Mouse (Mus musculus): ENCODE measurements at regions not wholly inside any gene's neighbourhood (a gene's known extent, or its start where the extent isn't known, plus 50 kb on each side); places are given as distances from the start of the nearest gene placed in this dataset.

DNA sequence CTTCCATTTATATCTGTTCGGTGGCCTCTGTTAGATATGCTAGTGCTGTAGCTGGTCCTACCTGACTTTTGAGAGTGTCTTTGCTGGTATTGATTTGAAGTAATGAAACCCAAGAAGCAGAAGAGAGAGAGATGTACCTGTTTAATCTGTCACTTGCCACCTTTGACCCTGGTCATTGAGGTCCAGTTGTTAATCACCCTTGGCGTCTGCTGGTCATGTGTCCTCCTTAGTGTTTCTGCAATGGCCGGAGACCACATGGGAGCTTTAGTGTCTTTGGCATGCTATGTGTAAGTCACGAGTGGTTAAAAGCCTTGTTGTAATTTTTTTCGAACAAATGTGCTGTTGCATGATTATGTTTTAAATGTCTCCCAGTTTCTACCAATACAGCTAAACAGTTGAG is 193.1 kb downstream of the Dusp6 start:
- Histone ChIP-seq H3K9me3 (replicated peaks) (no peaks in the 10 kb centered on the region), H3K27me3 (no peaks in the 10 kb centered on the region), H3K27ac (no peak overlapping the region), H3K4me3 (replicated peaks) (no peak overlapping the region), H3K36me3 (no peaks in the 10 kb centered on the region), H3K9ac (no peak overlapping the region), H3K4me2 (no peak overlapping the region), H3K4me1 (peaks cover 36% of the 10 kb centered on the region)
- WGBS: 88% methylated on average over 5 of the region's 5 CpGs
- no peak for ATAC-seq (replicated peaks; ENCODE audit: low FRiP score)

DNA sequence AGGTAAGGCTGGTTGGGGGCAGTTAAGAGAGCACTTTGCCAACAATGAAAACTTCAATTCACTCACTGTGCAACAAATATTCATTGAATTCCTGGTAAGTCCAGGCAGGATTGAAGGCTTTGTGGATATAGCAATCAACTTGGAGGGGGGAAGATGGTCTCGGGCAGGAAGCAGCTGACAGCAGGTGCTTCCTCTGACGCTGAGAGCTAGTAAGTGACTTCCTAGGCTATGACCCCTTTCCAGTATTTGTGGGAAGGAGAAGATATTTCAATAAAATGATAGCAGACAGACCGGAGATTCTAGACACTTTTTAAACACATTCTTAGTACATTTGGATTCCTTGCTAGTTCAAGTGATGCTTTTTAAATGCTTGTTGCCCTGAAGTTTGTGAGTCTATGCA is 195.0 kb downstream of the Dusp6 start:
- H3K4me1 ChIP-seq: peaks cover 33% of the 10 kb centered on the region
- H3K4me2 ChIP-seq: no peak overlapping the region
- no peak overlapping the region for H3K9ac ChIP-seq
- H3K9me3 ChIP-seq (replicated peaks): no peaks in the 10 kb centered on the region
- ATAC-seq (replicated peaks; ENCODE audit: low FRiP score): no peak
- H3K36me3 ChIP-seq: no peaks in the 10 kb centered on the region
- whole genome bisulfite sequencing: 65% methylated on average over 3 of the region's 3 CpGs
- H3K27me3 ChIP-seq: no peaks in the 10 kb centered on the region
- peak overlapping the region; percentile 14; the same call in 1 of the 2 replicates for H3K27ac ChIP-seq
- H3K4me3 ChIP-seq (replicated peaks): no peak overlapping the region

DNA sequence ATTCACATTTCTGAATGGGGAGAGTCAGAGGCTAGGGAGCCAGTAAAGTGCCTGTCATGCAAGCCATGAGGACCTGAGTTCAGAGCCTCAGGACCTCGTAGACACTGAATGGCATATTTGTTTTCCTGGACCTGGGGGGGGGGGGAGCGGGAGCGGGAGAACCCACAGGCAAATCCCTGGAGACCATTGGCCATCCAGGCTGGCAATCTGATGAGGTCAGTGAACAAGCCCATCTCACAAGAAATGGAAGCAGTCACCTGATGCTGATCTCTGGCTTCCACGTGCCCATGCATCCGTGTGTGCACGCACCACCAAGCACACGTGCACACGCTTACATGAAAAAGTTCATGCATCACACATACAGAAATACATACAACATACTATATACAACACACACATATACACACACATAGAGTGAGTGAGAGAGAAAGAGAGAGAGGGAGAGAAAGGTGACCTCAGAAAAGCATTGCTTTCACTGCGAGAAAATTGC is 196.2 kb downstream of the Dusp6 start:
- 69% methylated on average over 9 of the region's 9 CpGs for WGBS
- Histone ChIP-seq H3K27ac (peak overlapping the region; percentile 41), H3K4me1 (peaks cover 33% of the 10 kb centered on the region), H3K36me3 (no peaks in the 10 kb centered on the region), H3K9me3 (replicated peaks) (no peaks in the 10 kb centered on the region), H3K9ac (no peak overlapping the region), H3K27me3 (no peaks in the 10 kb centered on the region), H3K4me2 (peak overlapping the region; percentile 41), H3K4me3 (replicated peaks) (no peak overlapping the region)
- no peak for ATAC-seq (replicated peaks; ENCODE audit: low FRiP score)

GRCm38 (mm10) chr10:99459823-99460361 is 196.9 kb downstream of the Dusp6 start:
- 38% methylated on average over 10 of the region's 10 CpGs for WGBS
- H3K4me2 ChIP-seq: peak overlapping the region; percentile 41
- no peak for ATAC-seq (replicated peaks; ENCODE audit: low FRiP score)

DNA sequence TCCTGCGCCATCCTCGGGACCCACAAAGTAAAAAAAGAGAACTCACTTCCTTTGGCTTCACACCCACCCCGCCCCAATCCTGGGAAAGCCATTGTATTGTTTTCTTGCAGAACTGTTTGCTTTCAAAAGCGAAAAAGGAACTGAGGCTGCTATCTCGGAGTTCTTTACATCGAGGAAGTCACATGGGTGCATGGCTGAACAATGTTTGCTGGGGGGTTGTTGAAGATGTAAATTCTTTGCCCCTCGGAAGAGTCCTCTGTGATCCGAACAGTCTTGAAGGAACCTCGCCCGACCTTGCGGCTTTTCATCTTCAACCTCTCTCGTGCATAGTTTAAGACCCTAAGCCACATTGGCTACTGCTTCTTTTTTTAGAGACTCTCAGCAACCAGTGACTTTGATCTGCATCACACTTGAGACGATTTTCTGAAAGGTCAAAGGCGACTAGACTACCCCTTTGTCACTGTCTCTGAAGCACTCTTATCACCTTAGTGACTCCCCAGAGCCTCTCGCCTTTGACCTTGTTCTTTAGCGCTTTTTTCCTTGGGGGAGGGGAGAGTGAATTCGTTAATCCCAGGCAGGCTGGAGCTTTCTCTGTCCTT is 197.9 kb downstream of the Dusp6 start:
- Histone ChIP-seq H3K9ac (peak overlapping the region; percentile 25; the same call in 1 of the 2 replicates), H3K4me1 (peaks cover 33% of the 10 kb centered on the region), H3K27me3 (no peaks in the 10 kb centered on the region), H3K9me3 (replicated peaks) (no peaks in the 10 kb centered on the region), H3K4me3 (replicated peaks) (peak overlapping the region; percentile 41), H3K27ac (peak overlapping the region; percentile 67), H3K36me3 (no peaks in the 10 kb centered on the region), H3K4me2 (peak overlapping the region; percentile 74)
- WGBS: 4% methylated on average over 17 of the region's 17 CpGs
- ATAC-seq (replicated peaks; ENCODE audit: low FRiP score): peak; percentile 54; the same call in 1 of the 2 replicates

More at GRCm38 (mm10) chr10:99459823-99460361, 196.9 kb downstream of the Dusp6 start:
- H3K4me1 ChIP-seq: peaks cover 33% of the 10 kb centered on the region
- peak overlapping the region; percentile 41 for H3K27ac ChIP-seq
- no peaks in the 10 kb centered on the region for H3K9me3 ChIP-seq (replicated peaks)
- H3K9ac ChIP-seq: no peak overlapping the region
- no peaks in the 10 kb centered on the region for H3K27me3 ChIP-seq
- no peaks in the 10 kb centered on the region for H3K36me3 ChIP-seq
- H3K4me3 ChIP-seq (replicated peaks): no peak overlapping the region

- peak overlapping the region; percentile 41 for H3K4me3 ChIP-seq (replicated peaks)
- no peaks in the 10 kb centered on the region for H3K36me3 ChIP-seq
- no peaks in the 10 kb centered on the region for H3K9me3 ChIP-seq (replicated peaks)
- peak overlapping the region; percentile 74 for H3K4me2 ChIP-seq
- peak overlapping the region; percentile 25; the same call in 1 of the 2 replicates for H3K9ac ChIP-seq
- ATAC-seq (replicated peaks; ENCODE audit: low FRiP score): peak; percentile 65
- peaks cover 33% of the 10 kb centered on the region for H3K4me1 ChIP-seq
- peak overlapping the region; percentile 67 for H3K27ac ChIP-seq
- WGBS: 2% methylated on average over 13 of the region's 13 CpGs
- no peaks in the 10 kb centered on the region for H3K27me3 ChIP-seq
Observed at GRCm38 (mm10) chr10:99461446-99461966, 198.5 kb downstream of the Dusp6 start.

DNA sequence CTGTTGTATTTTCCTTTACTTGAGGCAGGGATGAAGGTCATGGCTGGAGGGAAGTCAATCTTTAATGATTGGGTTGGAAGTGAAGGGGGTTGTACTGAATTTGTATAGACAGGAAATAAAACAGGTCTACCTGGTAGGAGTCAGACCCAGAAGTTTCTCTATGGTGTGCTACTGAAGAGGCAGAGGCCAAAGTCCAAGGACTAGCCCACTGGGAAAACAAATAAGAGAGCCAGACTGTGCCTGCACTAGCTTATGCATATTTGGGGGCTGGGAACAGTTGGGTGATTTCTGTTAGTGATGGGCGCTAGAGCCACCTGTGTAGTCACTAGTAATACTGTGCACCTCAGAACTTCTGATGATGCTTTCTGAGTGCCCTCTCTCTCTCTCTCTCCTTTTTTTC is 203.7 kb downstream of the Dusp6 start:
- no peak overlapping the region for H3K4me2 ChIP-seq
- H3K36me3 ChIP-seq: no peaks in the 10 kb centered on the region
- peak overlapping the region; percentile 66; the same call in 1 of the 2 replicates for H3K27ac ChIP-seq
- no peak overlapping the region for H3K4me3 ChIP-seq (replicated peaks)
- H3K4me1 ChIP-seq: peaks cover 7% of the 10 kb centered on the region
- ATAC-seq (replicated peaks; ENCODE audit: low FRiP score): no peak
- no peak overlapping the region for H3K9ac ChIP-seq
- no peaks in the 10 kb centered on the region for H3K27me3 ChIP-seq
- 90% methylated on average over 1 of the region's 1 CpGs for WGBS
- H3K9me3 ChIP-seq (replicated peaks): no peaks in the 10 kb centered on the region

- H3K9ac ChIP-seq: no peak overlapping the region
- H3K27ac ChIP-seq: peak overlapping the region; percentile 66
- no peak overlapping the region for H3K4me3 ChIP-seq (replicated peaks)
- no peak for ATAC-seq (replicated peaks; ENCODE audit: low FRiP score)
- H3K4me1 ChIP-seq: 0 out of 2 replicates have a peak, but pooled peaks cover 4% of the 10 kb centered on the region
- no peak overlapping the region for H3K4me2 ChIP-seq
- no peaks in the 10 kb centered on the region for H3K36me3 ChIP-seq
- 69% methylated on average over 9 of the region's 9 CpGs for WGBS
- no peaks in the 10 kb centered on the region for H3K27me3 ChIP-seq
- no peaks in the 10 kb centered on the region for H3K9me3 ChIP-seq (replicated peaks)
Observed at GRCm38 (mm10) chr10:99467319-99467842, 204.3 kb downstream of the Dusp6 start.

- no peak overlapping the region for H3K4me3 ChIP-seq (replicated peaks)
- no peak overlapping the region for H3K27ac ChIP-seq
- no peaks in the 10 kb centered on the region for H3K4me1 ChIP-seq
- no peaks in the 10 kb centered on the region for H3K27me3 ChIP-seq
- H3K9me3 ChIP-seq (replicated peaks): no peaks in the 10 kb centered on the region
- ATAC-seq (replicated peaks; ENCODE audit: low FRiP score): no peak
- H3K4me2 ChIP-seq: no peak overlapping the region
- 52% methylated on average over 3 of the region's 3 CpGs for WGBS
- H3K36me3 ChIP-seq: no peaks in the 10 kb centered on the region
- H3K9ac ChIP-seq: no peak overlapping the region
Observed at GRCm38 (mm10) chr10:99468971-99469370, 205.9 kb downstream of the Dusp6 start.

- H3K9me3 ChIP-seq (replicated peaks): no peaks in the 10 kb centered on the region
- no peaks in the 10 kb centered on the region for H3K4me1 ChIP-seq
- no peak overlapping the region for H3K4me2 ChIP-seq
- H3K27me3 ChIP-seq: no peaks in the 10 kb centered on the region
- no peaks in the 10 kb centered on the region for H3K36me3 ChIP-seq
- WGBS: 72% methylated on average over 8 of the region's 8 CpGs
- H3K4me3 ChIP-seq (replicated peaks): no peak overlapping the region
- no peak overlapping the region for H3K9ac ChIP-seq
- no peak for ATAC-seq (replicated peaks; ENCODE audit: low FRiP score)
- no peak overlapping the region for H3K27ac ChIP-seq
Observed at GRCm38 (mm10) chr10:99471832-99472497, 208.9 kb downstream of the Dusp6 start.

GRCm38 (mm10) chr10:99472806-99473205 is 209.8 kb downstream of the Dusp6 start:
- no peak overlapping the region for H3K4me2 ChIP-seq
- H3K4me3 ChIP-seq (replicated peaks): no peak overlapping the region
- no peaks in the 10 kb centered on the region for H3K36me3 ChIP-seq
- H3K9me3 ChIP-seq (replicated peaks): no peaks in the 10 kb centered on the region
- no peaks in the 10 kb centered on the region for H3K4me1 ChIP-seq
- H3K27me3 ChIP-seq: no peaks in the 10 kb centered on the region
- no peak overlapping the region for H3K9ac ChIP-seq
- WGBS: 58% methylated on average over 4 of the region's 4 CpGs
- no peak for ATAC-seq (replicated peaks; ENCODE audit: low FRiP score)
- no peak overlapping the region for H3K27ac ChIP-seq

DNA sequence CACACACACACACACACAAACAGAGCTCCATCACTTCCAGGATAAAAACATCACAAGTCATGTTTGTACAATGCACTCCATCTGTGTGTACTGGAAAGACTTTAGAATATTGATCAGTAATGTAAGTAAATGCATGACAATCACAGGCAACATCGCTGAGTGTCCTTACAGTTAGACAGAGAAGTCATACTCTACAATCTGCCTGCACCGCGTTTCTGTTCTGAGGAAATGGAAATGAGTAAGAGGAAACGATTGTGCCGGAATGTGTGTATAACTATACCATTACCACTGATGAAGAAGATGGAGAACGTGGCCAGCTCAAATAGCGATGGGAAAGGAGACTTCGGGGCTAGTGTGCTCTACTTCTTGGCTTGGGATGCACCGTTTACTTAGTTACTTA is 210.7 kb downstream of the Dusp6 start:
- H3K36me3 ChIP-seq: no peaks in the 10 kb centered on the region
- no peak for ATAC-seq (replicated peaks; ENCODE audit: low FRiP score)
- WGBS: 92% methylated on average over 9 of the region's 9 CpGs

More for the DNA sequence above, 210.7 kb downstream of the Dusp6 start:
- Histone ChIP-seq H3K4me1 (no peaks in the 10 kb centered on the region), H3K4me2 (no peak overlapping the region), H3K27ac (no peak overlapping the region), H3K27me3 (no peaks in the 10 kb centered on the region), H3K4me3 (replicated peaks) (no peak overlapping the region), H3K9ac (no peak overlapping the region), H3K9me3 (replicated peaks) (no peaks in the 10 kb centered on the region)

Data from kidney, embryonic 15.5 days (tissue).